Mouse (Mus musculus) MEL (cell line): ENCODE results near the gene Pirt. TPM values are rescaled to one million over a fixed set of nuclear protein-coding genes. Genes with fewer than 3 reads are reported as not detected.

Source experiments
- DNase-seq: peaks from one replicate; pipeline ENCODE4 v3.0.0; 2011; ENCODE audit warnings: low read depth, low spot score
- H3K27ac ChIP-seq: 2 replicates; pipeline ENCODE4 v1.5.1; 2012; ENCODE audit warnings: low read depth, mild to moderate bottlenecking, control low read depth, low read length, moderate library complexity; ENCODE audit not compliant: control insufficient read depth
- H3K27me3 ChIP-seq, 2 experiments: fragments of 150-350 bp in 1 of 2; sonication (generic) in 1 of 2; 2 replicates each; pipeline ENCODE4 v1.6.1; 2012; ENCODE audit warnings: low read length in 2 of 2, mild to moderate bottlenecking in 2 of 2, improper control_type of control experiment in 1 of 2, moderate library complexity in 1 of 2; ENCODE audit not compliant: insufficient read depth in 2 of 2, control insufficient read depth in 1 of 2
- H3K36me3 ChIP-seq, 2 experiments: 2 replicates each; pipeline ENCODE4 v1.6.1; 2012 to 2014; ENCODE audit warnings: low read length in 2 of 2, improper control_type of control experiment in 1 of 2, inconsistent platforms in 1 of 2, mild to moderate bottlenecking in 1 of 2; ENCODE audit not compliant: insufficient read depth in 2 of 2, control insufficient read depth in 1 of 2
- H3K4me1 ChIP-seq, 2 experiments: fragments of 150-350 bp in 1 of 2; sonication (generic) in 1 of 2; 2 replicates each; pipeline ENCODE4 v1.6.1; 2012; ENCODE audit warnings: low read length in 2 of 2, improper control_type of control experiment in 1 of 2, mild to moderate bottlenecking in 1 of 2; ENCODE audit not compliant: insufficient read depth in 2 of 2, control insufficient read depth in 1 of 2
- H3K4me3 ChIP-seq, 2 experiments: fragments of 150-350 bp in 1 of 2; sonication (generic) in 1 of 2; 2 replicates each; pipeline ENCODE4 v1.5.1; 2012; ENCODE audit warnings: low read depth in 2 of 2, low read length in 2 of 2, mild to moderate bottlenecking in 2 of 2, moderate library complexity in 2 of 2, control low read depth in 1 of 2, improper control_type of control experiment in 1 of 2; ENCODE audit not compliant: control insufficient read depth in 1 of 2, insufficient read depth in 1 of 2
- H3K79me2 ChIP-seq: 2 replicates; pipeline ENCODE4 v1.6.1; 2012; ENCODE audit warnings: mild to moderate bottlenecking, low read length, moderate library complexity; ENCODE audit not compliant: control insufficient read depth, poor library complexity, insufficient read depth
- H3K9ac ChIP-seq: 2 replicates; pipeline ENCODE4 v1.6.1; 2012; ENCODE audit warnings: low read depth, mild to moderate bottlenecking, control low read depth, low read length, moderate library complexity; ENCODE audit not compliant: control insufficient read depth, poor library complexity, severe bottlenecking
- H3K9me3 ChIP-seq: fragments of 150-350 bp; sonication (generic); replicated peaks from 2 replicates; pipeline ENCODE4 v1.6.1; 2012; ENCODE audit warnings: mild to moderate bottlenecking, low read length, improper control_type of control experiment, moderate library complexity; ENCODE audit not compliant: insufficient read depth
- BHLHE40 ChIP-seq: IDR thresholded peaks from 2 replicates; pipeline ENCODE4 v1.6.1; 2012; ENCODE audit warnings: low read depth, mild to moderate bottlenecking, inconsistent platforms, low read length, improper control_type of control experiment, borderline replicate concordance
- CHD1 ChIP-seq: IDR thresholded peaks from 2 replicates; pipeline ENCODE4 v1.6.1; 2012; ENCODE audit warnings: low read depth, mild to moderate bottlenecking, inconsistent platforms, low read length, improper control_type of control experiment
- CTCF ChIP-seq, 3 experiments: IDR thresholded peaks in 2 of 3; conservative IDR thresholded peaks in 1 of 3; 2 replicates each; pipeline ENCODE4 v1.5.1; 2011 to 2012; ENCODE audit warnings: low read length in 3 of 3, low read depth in 2 of 3, mild to moderate bottlenecking in 2 of 3, improper control_type of control experiment in 1 of 3, inconsistent platforms in 1 of 3, mixed read lengths in 1 of 3, moderate library complexity in 1 of 3; ENCODE audit not compliant: control insufficient read depth in 1 of 3, insufficient read depth in 1 of 3, poor library complexity in 1 of 3, severe bottlenecking in 1 of 3
- E2F4 ChIP-seq: IDR thresholded peaks from 2 replicates; pipeline ENCODE4 v1.6.1; 2011; ENCODE audit warnings: low read depth, low read length, improper control_type of control experiment, borderline replicate concordance
- ETS1 ChIP-seq: IDR thresholded peaks from 2 replicates; pipeline ENCODE4 v1.6.1; 2012; ENCODE audit warnings: low read depth, mild to moderate bottlenecking, inconsistent platforms, low read length, improper control_type of control experiment, moderate library complexity
- GABPA ChIP-seq: IDR thresholded peaks from 2 replicates; pipeline ENCODE4 v1.6.1; 2012; ENCODE audit warnings: low read depth, mild to moderate bottlenecking, inconsistent platforms, low read length, improper control_type of control experiment, moderate library complexity
- GATA1 ChIP-seq: IDR thresholded peaks from 2 replicates; pipeline ENCODE4 v1.6.1; 2011; ENCODE audit warnings: low read depth, low read length, improper control_type of control experiment
- HCFC1 ChIP-seq: IDR thresholded peaks from 2 replicates; pipeline ENCODE4 v1.6.1; 2012; ENCODE audit warnings: low read depth, mild to moderate bottlenecking, inconsistent platforms, low read length, improper control_type of control experiment, moderate library complexity
- JUND ChIP-seq: IDR thresholded peaks from 2 replicates; pipeline ENCODE4 v1.6.1; 2011; ENCODE audit warnings: low read depth, mild to moderate bottlenecking, improper control_type of control experiment, low read length
- KAT2A ChIP-seq: conservative IDR thresholded peaks from 2 replicates; pipeline ENCODE4 v1.6.1; 2012; ENCODE audit warnings: low read depth, low read length, improper control_type of control experiment, inconsistent platforms
- MAX ChIP-seq: IDR thresholded peaks from 2 replicates; pipeline ENCODE4 v1.6.1; 2011; ENCODE audit warnings: low read length, improper control_type of control experiment
- MEF2A ChIP-seq: IDR thresholded peaks from 2 replicates; pipeline ENCODE4 v1.6.1; 2014; ENCODE audit warnings: low read depth, mild to moderate bottlenecking, inconsistent platforms, low read length, improper control_type of control experiment; ENCODE audit not compliant: poor library complexity, insufficient replicate concordance, severe bottlenecking; ENCODE audit errors: extremely low read depth
- NELFE ChIP-seq: IDR thresholded peaks from 2 replicates; pipeline ENCODE4 v1.6.1; 2011; ENCODE audit warnings: low read depth, low read length, improper control_type of control experiment
- NRF1 ChIP-seq: IDR thresholded peaks from 2 replicates; pipeline ENCODE4 v1.6.1; 2014; ENCODE audit warnings: low read depth, mild to moderate bottlenecking, inconsistent platforms, low read length, improper control_type of control experiment, moderate library complexity; ENCODE audit not compliant: poor library complexity, insufficient read depth, severe bottlenecking
- POLR2A ChIP-seq, 2 experiments: IDR thresholded peaks; 2 replicates each; pipeline ENCODE4 v1.6.1; 2011 to 2012; ENCODE audit warnings: low read length in 2 of 2, mild to moderate bottlenecking in 2 of 2, control low read depth in 1 of 2, improper control_type of control experiment in 1 of 2, low read depth in 1 of 2, moderate library complexity in 1 of 2; ENCODE audit not compliant: control insufficient read depth in 1 of 2, insufficient read depth in 1 of 2, poor library complexity in 1 of 2
- POLR2AphosphoS5 ChIP-seq: IDR thresholded peaks from 2 replicates; pipeline ENCODE4 v1.6.1; 2012; ENCODE audit warnings: low read depth, borderline replicate concordance, mild to moderate bottlenecking, inconsistent platforms, low read length, moderate library complexity, mixed read lengths
- RCOR1 ChIP-seq: IDR thresholded peaks from 2 replicates; pipeline ENCODE4 v1.6.1; 2012; ENCODE audit warnings: low read depth, mild to moderate bottlenecking, inconsistent platforms, low read length, improper control_type of control experiment
- SIN3A ChIP-seq: IDR thresholded peaks from 2 replicates; pipeline ENCODE4 v1.6.1; 2012; ENCODE audit warnings: low read length, improper control_type of control experiment, inconsistent platforms
- SMC3 ChIP-seq: IDR thresholded peaks from 2 replicates; pipeline ENCODE4 v1.6.1; 2011; ENCODE audit warnings: low read depth, low read length, improper control_type of control experiment
- TCF12 ChIP-seq: IDR thresholded peaks from 2 replicates; pipeline ENCODE4 v1.6.1; 2014; ENCODE audit warnings: low read depth, mild to moderate bottlenecking, inconsistent platforms, low read length, improper control_type of control experiment, moderate library complexity
- UBTF ChIP-seq: IDR thresholded peaks from 2 replicates; pipeline ENCODE4 v1.6.1; 2012; ENCODE audit warnings: low read depth, mild to moderate bottlenecking, inconsistent platforms, low read length, improper control_type of control experiment, moderate library complexity, borderline replicate concordance; ENCODE audit not compliant: insufficient read depth
- USF1 ChIP-seq: IDR thresholded peaks from 2 replicates; pipeline ENCODE4 v1.6.1; 2014; ENCODE audit warnings: low read depth, mild to moderate bottlenecking, inconsistent platforms, low read length, improper control_type of control experiment, moderate library complexity
- USF2 ChIP-seq, 2 experiments: IDR thresholded peaks; 2 replicates each; pipeline ENCODE4 v1.6.1; 2011 to 2012; ENCODE audit warnings: improper control_type of control experiment in 2 of 2, low read length in 2 of 2, borderline replicate concordance in 1 of 2, inconsistent platforms in 1 of 2, low read depth in 1 of 2, mild to moderate bottlenecking in 1 of 2; ENCODE audit not compliant: insufficient read depth in 1 of 2
- ZC3H11A ChIP-seq: IDR thresholded peaks from 2 replicates; pipeline ENCODE4 v1.6.1; 2012; ENCODE audit warnings: low read depth, mild to moderate bottlenecking, inconsistent platforms, low read length, improper control_type of control experiment
- ZKSCAN1 ChIP-seq: IDR thresholded peaks from 2 replicates; pipeline ENCODE4 v1.6.1; 2012; ENCODE audit warnings: low read depth, mild to moderate bottlenecking, inconsistent platforms, low read length, improper control_type of control experiment, moderate library complexity
- polyA plus RNA-seq, 2 experiments: library from polyadenylated mRNA; stranded (reverse) in 1 of 2; unstranded in 1 of 2; fragments of >175 nt in 1 of 2; fragments of >200 nt in 1 of 2; gene quantifications; 2 replicates each; pipeline versions ENCODE4 v1.2.1 to v1.2.4; 2012; ENCODE audit warnings: low replicate concordance in 2 of 2, low read depth in 1 of 2; ENCODE audit not compliant: insufficient read length in 2 of 2, insufficient read depth in 1 of 2, missing spikeins in 1 of 2
- total RNA-seq: library from RNA; depleted of rRNA; stranded (reverse); fragments of 300-350 nt; gene quantifications from 2 replicates; pipeline ENCODE4 v1.2.3, GENCODE M21; 2012

Gene Pirt
- total and polyA plus RNA-seq, 3 experiments, result not detected

GRCm38 (mm10) chr11:66928311-66928710, 16.5 kb downstream of the Pirt start:
- Histone ChIP-seq H3K27me3 (no peaks in the 10 kb centered on the region), H3K9ac (no peak overlapping the region), H3K79me2 (no peaks in the 10 kb centered on the region), H3K9me3 (no peaks in the 10 kb centered on the region), H3K4me3 (no peak overlapping the region), H3K4me1 (no peaks in the 10 kb centered on the region), H3K36me3 (no peaks in the 10 kb centered on the region), H3K27ac (no peak overlapping the region)
- TF ChIP-seq CHD1 (no peak), ETS1 (no peak), GATA1 (no peak), KAT2A (no peak), NRF1 (no peak), RCOR1 (no peak), GABPA (no peak), TCF12 (no peak), USF1 (no peak), BHLHE40 (no peak), JUND (no peak), SIN3A (no peak), MEF2A (no peak), ZC3H11A (no peak), POLR2AphosphoS5 (no peak)
- no peak for DNase-seq

- H3K9ac ChIP-seq, result no peak overlapping the region
- H3K4me3 ChIP-seq, result no peak overlapping the region
- no peak for DNase-seq
- no peak for TF ChIP-seq UBTF
- TF ChIP-seq MAX, result no peak
- no peak for TF ChIP-seq MEF2A
- no peak for TF ChIP-seq HCFC1
- TF ChIP-seq USF2 (IDR thresholded peaks at IDR 0.05; ENCODE audit: borderline replicate concordance in 1 of 2, insufficient read depth in 1 of 2, low read depth in 1 of 2, low read length in 2 of 2), result no peak
- no peak for TF ChIP-seq USF1
- no peak for TF ChIP-seq SMC3
- TF ChIP-seq POLR2A (IDR thresholded peaks at IDR 0.05; ENCODE audit: control insufficient read depth in 1 of 2, insufficient read depth in 1 of 2, low read depth in 1 of 2, low read length in 2 of 2, poor library complexity in 1 of 2), result no peak
- TF ChIP-seq NELFE, result no peak
- TF ChIP-seq ZKSCAN1, result no peak
- no peak for TF ChIP-seq GATA1
- TF ChIP-seq POLR2AphosphoS5, result no peak
- TF ChIP-seq TCF12, result no peak
- no peak for TF ChIP-seq KAT2A
- TF ChIP-seq RCOR1, result no peak
- TF ChIP-seq E2F4, result no peak
- no peak for TF ChIP-seq CHD1
- no peak for TF ChIP-seq CTCF (IDR thresholded peaks at IDR 0.05 in 2 of 3, conservative IDR thresholded peaks at IDR 0.05 in 1 of 3; ENCODE audit: control insufficient read depth in 1 of 3, insufficient read depth in 1 of 3, low read depth in 2 of 3, low read length in 3 of 3, poor library complexity in 1 of 3, severe bottlenecking in 1 of 3)
- H3K27me3 ChIP-seq, result no peaks in the 10 kb centered on the region
- no peaks in the 10 kb centered on the region for H3K9me3 ChIP-seq
- no peak overlapping the region for H3K27ac ChIP-seq
- no peaks in the 10 kb centered on the region for H3K36me3 ChIP-seq
- no peaks in the 10 kb centered on the region for H3K4me1 ChIP-seq
- H3K79me2 ChIP-seq, result no peaks in the 10 kb centered on the region
Measured at GRCm38 (mm10) chr11:66932827-66933599, 21.2 kb downstream of the Pirt start.
